Mouse (Mus musculus) kidney, postnatal 36 days (tissue): Measurements from ENCODE around the gene Mkrn1.
"Not testable (repeated sequence)": the region's sequence is repeated elsewhere in the genome, so short reads cannot be mapped to it uniquely, and the experiment has no call there.

ENCODE experiments used
- DNase-seq, 2 experiments: peaks; one replicate each; pipeline ENCODE4 v3.0.0; 2021 to 2022; ENCODE audit warnings: mixed read lengths in 2 of 2

The Mkrn1 gene

GRCm38 (mm10) chr6:39419851-39420721 is at the start of gene Mkrn1:
Mkrn1 (minus strand) TSS chr6:39420462.
- peak; percentile 78 to 91 for DNase-seq

- no peak for DNase-seq
Measured at GRCm38 (mm10) chr6:39469427-39469826, 49.2 kb upstream of the Mkrn1 start.

DNA sequence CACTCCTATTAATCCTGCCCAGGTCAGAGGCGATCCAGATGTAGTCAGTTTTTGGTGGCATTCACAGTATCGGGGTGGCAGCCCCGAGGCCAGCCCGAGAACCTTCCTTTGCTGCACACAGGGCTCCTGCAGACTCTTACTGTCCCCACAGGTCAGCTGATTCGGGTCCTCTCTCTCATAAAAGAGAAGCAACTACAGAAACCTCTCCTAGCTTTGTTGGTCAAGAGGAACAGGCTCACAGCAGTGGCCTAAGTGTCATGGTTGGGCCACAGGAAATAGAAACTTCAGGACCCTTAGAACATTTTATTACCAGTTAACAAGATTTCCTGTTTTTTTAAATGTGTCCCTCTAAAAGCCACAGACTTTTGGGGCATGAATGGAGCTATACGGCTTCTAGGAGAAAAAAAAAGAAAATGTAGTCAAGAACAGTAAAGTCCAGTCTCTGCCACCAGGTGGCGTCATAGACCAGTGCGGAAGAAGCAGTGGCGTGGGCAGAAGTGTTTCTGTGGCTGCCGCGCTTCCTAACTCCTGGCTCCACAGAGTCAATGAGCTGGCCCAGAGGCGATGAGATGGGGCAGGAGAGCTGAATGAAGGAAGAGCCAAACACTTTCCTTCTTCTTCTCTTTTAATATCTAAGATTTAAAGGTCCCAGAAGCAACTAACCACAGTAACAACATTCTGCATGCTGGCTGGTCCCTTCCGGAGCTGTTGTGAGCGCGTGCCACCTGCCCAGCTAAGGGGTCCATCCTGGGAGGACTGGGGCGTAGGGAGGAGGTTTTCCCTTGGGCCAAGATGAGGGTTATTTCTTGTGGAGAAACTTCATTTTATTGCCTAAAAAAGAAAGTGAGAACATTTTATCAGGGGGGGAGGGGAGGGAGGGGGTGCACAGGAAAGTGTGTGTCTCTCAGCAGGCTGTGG is 42.6 kb upstream of the Mkrn1 start:
- peak; percentile 81 to 93 for DNase-seq

- peak in 1 of 2 experiments; percentile 42 for DNase-seq
Measured at GRCm38 (mm10) chr6:39460040-39460439, 39.8 kb upstream of the Mkrn1 start.

DNA sequence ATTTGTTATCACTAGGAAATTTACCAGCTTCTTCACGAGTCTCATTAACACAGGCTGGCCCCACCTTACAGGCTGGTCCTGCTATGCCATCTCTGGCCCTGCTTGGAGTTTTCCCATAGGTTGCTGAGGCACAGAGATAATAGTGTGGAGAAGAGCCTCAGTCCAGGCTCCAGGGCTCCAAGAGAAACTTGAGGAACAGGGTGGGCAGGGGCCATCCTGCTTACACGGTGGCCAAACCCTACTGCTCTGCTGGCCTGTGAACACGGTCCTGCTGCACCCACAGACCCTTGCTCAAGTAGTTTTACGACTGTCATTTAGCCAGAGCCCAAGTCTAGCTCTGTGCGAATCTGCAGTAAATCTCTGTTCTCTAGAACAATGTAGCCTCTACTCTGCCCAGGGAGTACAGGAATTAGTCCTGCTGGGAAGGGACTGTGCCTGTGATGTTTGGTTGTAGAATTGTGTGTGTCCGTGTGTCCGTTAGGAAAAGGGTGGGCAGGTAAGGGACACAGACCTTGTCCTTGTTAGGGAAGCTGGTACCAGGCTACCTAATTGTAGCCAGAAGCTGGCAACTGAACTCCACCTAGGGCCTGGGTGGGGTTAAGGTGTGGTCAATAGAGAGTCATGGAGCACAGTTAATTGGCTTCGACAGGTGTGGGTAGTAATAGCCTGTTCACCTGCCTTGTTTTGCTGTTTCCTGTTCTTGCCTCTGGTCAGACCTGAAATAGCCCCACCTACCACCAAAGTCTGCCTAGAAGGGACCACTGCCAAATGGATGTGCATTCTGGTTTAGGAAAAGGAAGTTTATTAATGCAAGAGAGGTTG is 35.3 kb upstream of the Mkrn1 start:
- DNase-seq: no peak

GRCm38 (mm10) chr6:39454616-39455015 is 34.4 kb upstream of the Mkrn1 start:
- no peak for DNase-seq

GRCm38 (mm10) chr6:39453564-39453963 is 33.3 kb upstream of the Mkrn1 start:
- no peak for DNase-seq

GRCm38 (mm10) chr6:39451033-39451432 is 30.8 kb upstream of the Mkrn1 start:
- peak in 1 of 2 experiments; percentile 24 for DNase-seq

DNA sequence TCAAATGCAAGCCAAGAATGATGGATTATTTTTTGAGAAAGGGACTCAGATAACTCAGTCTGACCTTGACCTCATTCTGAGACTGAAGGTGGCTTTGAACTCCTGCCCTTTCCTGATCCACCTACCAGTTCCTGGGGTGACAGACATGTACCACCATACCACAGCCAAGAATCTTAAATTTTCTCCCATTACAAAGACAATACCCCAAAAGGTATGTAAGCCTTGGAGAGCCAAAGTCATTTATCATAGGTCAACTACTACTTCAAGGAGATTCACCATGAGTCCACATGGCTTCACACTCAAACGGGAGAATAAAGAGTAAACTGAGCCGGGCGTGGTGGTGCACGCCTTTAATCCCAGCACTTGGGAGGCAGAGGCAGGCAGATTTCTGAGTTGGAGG is 30.3 kb upstream of the Mkrn1 start:
- no peak for DNase-seq

- DNase-seq: no peak
Measured at GRCm38 (mm10) chr6:39447429-39448185, 27.3 kb upstream of the Mkrn1 start.

- DNase-seq: peak in 1 of 2 experiments; percentile 9
Measured at GRCm38 (mm10) chr6:39445801-39446572, 25.7 kb upstream of the Mkrn1 start.

DNA sequence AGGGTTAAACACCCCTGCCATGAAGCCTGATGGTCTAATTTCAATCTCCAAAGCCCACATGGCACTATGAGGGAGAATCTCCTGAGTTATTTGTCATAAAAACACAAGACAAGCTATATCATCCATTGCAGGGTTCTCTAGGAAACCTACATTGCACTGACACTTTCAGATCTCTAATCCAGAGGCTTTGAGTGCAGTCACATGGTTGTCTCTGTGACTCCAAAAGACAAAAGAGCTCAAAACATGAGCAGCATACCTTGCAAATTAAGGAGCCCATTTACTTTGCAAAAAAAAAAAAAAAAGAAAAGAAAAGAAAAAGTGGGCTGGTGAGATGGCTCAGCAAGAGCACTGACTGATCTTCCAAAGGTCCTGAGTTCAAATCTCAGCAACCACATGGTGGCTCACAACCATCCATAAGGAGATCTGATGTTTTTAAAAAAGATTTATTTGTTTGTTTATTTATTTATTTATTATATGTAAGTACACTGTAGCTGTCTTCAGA is 22.6 kb upstream of the Mkrn1 start:
- DNase-seq: no peak

- no peak for DNase-seq
Measured at GRCm38 (mm10) chr6:39440207-39440606, 19.9 kb upstream of the Mkrn1 start.

DNA sequence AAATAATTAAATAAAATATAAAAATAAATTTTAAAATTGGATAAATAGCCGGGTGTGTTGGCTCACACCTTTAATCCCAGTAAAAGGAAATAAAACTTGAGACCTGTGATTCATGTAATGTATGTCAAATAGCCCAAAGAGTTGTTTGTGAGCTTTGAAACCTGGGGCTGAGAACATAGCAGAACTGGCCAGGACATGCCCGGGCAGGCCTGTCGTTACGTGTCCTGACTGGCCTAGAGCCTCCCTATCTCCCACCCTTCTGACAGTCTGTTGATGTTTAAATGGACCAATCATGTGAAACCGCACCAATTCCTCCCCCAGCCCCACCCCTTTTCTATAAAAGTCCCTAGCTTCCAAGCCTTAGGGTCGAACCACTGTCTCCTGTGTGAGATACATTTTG is 17.3 kb upstream of the Mkrn1 start:
- not testable (repeated sequence) for DNase-seq

- DNase-seq: no peak
Measured at GRCm38 (mm10) chr6:39435875-39436274, 15.6 kb upstream of the Mkrn1 start.

DNA sequence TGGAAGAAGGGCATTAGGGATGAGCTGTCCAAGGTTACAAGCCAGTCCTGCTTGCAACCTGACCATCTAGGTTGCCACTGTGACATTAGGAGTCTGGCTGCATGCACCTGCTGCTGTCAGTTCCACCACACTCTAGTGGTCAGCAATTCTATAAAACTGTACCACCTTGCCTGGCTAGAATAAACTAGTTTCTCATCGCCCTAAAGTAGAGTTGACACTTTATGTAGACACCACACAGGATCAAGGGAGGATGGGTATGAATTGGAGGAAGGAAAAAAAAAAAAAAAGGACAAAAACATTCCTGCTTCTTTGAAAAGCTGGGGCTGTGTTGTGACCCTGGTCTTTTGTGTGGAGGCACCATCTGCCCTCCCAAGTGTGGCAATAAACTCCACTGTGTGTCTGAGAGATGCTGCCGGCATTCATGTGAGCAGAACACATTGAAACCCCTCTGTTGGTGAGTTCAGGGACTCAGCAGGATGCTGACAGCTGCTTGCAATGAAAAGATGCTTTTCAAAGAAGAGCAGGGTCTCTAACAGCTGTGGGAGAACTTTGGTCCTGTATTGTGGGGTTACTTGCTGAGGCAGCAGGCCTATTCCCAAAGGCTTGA is 14.7 kb upstream of the Mkrn1 start:
- DNase-seq: no peak

- DNase-seq: no peak
Measured at GRCm38 (mm10) chr6:39434111-39434885, 14.0 kb upstream of the Mkrn1 start.

DNA sequence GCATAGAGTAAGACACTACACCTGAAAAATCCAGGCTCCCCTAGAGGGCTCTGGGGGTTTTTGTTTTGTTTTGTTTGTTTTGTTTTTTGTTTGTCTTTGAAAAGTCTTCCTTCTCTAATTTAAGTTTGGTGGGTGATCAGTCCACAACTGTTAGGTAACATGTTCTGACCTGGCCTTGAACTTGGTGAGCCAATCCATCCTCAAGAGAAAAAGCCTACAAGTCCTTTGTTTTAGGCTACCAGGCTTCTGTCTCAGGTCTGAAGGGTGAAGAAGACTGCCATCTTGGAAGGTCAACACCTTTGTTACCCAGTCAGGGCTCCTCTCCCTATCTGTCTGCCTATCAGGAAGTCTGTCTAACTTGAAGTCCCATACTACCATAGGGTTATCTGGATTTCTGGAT is 13.4 kb upstream of the Mkrn1 start:
- DNase-seq: no peak

GRCm38 (mm10) chr6:39433174-39433573 is 12.9 kb upstream of the Mkrn1 start:
- no peak for DNase-seq

- peak in 1 of 2 experiments; percentile 11 for DNase-seq
Measured at GRCm38 (mm10) chr6:39430722-39431121, 10.5 kb upstream of the Mkrn1 start.
